Mouse (Mus musculus) CH12.LX (cell line): Measurements from ENCODE around the gene Srrm1. TPM values are rescaled to one million over a fixed set of nuclear protein-coding genes. Genes with fewer than 3 reads are reported as not detected.
A peak's percentile ranks its signal among the peaks of the same experiment; 100 is the strongest.

Experiments
- DNase-seq: peaks from one replicate; pipeline ENCODE4 v3.0.0-alpha.2; 2013; ENCODE audit errors: extremely low read depth
- H3K27ac ChIP-seq: 2 replicates; pipeline ENCODE4 v1.5.1; 2012; ENCODE audit warnings: low read depth, mild to moderate bottlenecking, control low read depth, moderate library complexity; ENCODE audit not compliant: insufficient read depth
- H3K27me3 ChIP-seq: replicated peaks from 2 replicates; pipeline ENCODE3; 2012; ENCODE audit warnings: inconsistent platforms
- H3K36me3 ChIP-seq, 2 experiments: replicated peaks in 1 of 2; 2 replicates each; pipeline versions ENCODE3 to v1.6.1; 2012; ENCODE audit warnings: inconsistent platforms in 1 of 2, low read length in 1 of 2, mild to moderate bottlenecking in 1 of 2, mixed read lengths in 1 of 2, moderate library complexity in 1 of 2; ENCODE audit not compliant: control insufficient read depth in 1 of 2, insufficient read depth in 1 of 2
- H3K4me1 ChIP-seq, 2 experiments: 2 replicates each; pipeline ENCODE4 v1.6.1; 2012; ENCODE audit warnings: inconsistent platforms in 1 of 2, moderate library complexity in 1 of 2; ENCODE audit not compliant: insufficient read depth in 2 of 2, control insufficient read depth in 1 of 2
- H3K4me2 ChIP-seq: 2 replicates; pipeline ENCODE4 v1.6.1; 2012; ENCODE audit warnings: low read depth, mild to moderate bottlenecking, control low read depth; ENCODE audit not compliant: poor library complexity, insufficient read depth, severe bottlenecking
- H3K4me3 ChIP-seq, 3 experiments: fragments of 150-350 bp in 1 of 3; sonication (generic) in 1 of 3; replicated peaks in 1 of 3; 2 replicates each; pipeline versions ENCODE3 to v1.5.1; 2011 to 2012; ENCODE audit warnings: low read depth in 2 of 3, low read length in 2 of 3, mild to moderate bottlenecking in 2 of 3, moderate library complexity in 2 of 3, control low read depth in 1 of 3, improper control_type of control experiment in 1 of 3, inconsistent platforms in 1 of 3, mixed read lengths in 1 of 3; ENCODE audit not compliant: poor library complexity in 1 of 3
- H3K79me2 ChIP-seq: replicated peaks from 2 replicates; pipeline ENCODE4 v1.6.1; 2012; ENCODE audit warnings: mild to moderate bottlenecking, moderate library complexity; ENCODE audit not compliant: control insufficient read depth, poor library complexity, insufficient read depth, severe bottlenecking; ENCODE audit errors: extremely low read depth
- H3K9ac ChIP-seq: 2 replicates; pipeline ENCODE4 v1.6.1; 2012; ENCODE audit warnings: low read depth, mild to moderate bottlenecking, control low read depth, moderate library complexity; ENCODE audit not compliant: insufficient read depth
- H3K9me3 ChIP-seq: replicated peaks from 2 replicates; pipeline ENCODE3; 2012; ENCODE audit warnings: low read length, inconsistent platforms, mixed read lengths
- BHLHE40 ChIP-seq: IDR thresholded peaks from 2 replicates; pipeline ENCODE4 v1.6.1; 2011; ENCODE audit warnings: mild to moderate bottlenecking, low read depth, low read length, improper control_type of control experiment
- CHD1 ChIP-seq: IDR thresholded peaks from 2 replicates; pipeline ENCODE4 v1.6.1; 2012; ENCODE audit warnings: low read depth, low read length, improper control_type of control experiment, inconsistent platforms
- CHD2 ChIP-seq: IDR thresholded peaks from 2 replicates; pipeline ENCODE4 v1.6.1; 2011; ENCODE audit warnings: low read length, improper control_type of control experiment
- CTCF ChIP-seq, 2 experiments: IDR thresholded peaks in 1 of 2; conservative IDR thresholded peaks in 1 of 2; 2 replicates each; pipeline ENCODE4 v1.5.1; 2011 to 2012; ENCODE audit warnings: low read depth in 2 of 2, low read length in 2 of 2, improper control_type of control experiment in 1 of 2, inconsistent platforms in 1 of 2, mild to moderate bottlenecking in 1 of 2, moderate library complexity in 1 of 2
- E2F4 ChIP-seq: IDR thresholded peaks from 2 replicates; pipeline ENCODE4 v1.6.1; 2011; ENCODE audit warnings: low read depth, low read length, improper control_type of control experiment; ENCODE audit not compliant: insufficient replicate concordance
- ELF1 ChIP-seq: IDR thresholded peaks from 2 replicates; pipeline ENCODE4 v1.6.1; 2014; ENCODE audit warnings: low read depth, mild to moderate bottlenecking, inconsistent platforms, low read length, improper control_type of control experiment
- EP300 ChIP-seq: IDR thresholded peaks from 2 replicates; pipeline ENCODE4 v1.6.1; 2011; ENCODE audit warnings: low read length, improper control_type of control experiment
- HCFC1 ChIP-seq: IDR thresholded peaks from 2 replicates; pipeline ENCODE4 v1.6.1; 2012; ENCODE audit warnings: low read depth, mild to moderate bottlenecking, inconsistent platforms, low read length, improper control_type of control experiment
- JUN ChIP-seq: IDR thresholded peaks from 2 replicates; pipeline ENCODE4 v1.6.1; 2011; ENCODE audit warnings: low read depth, mild to moderate bottlenecking, low read length, improper control_type of control experiment, moderate library complexity; ENCODE audit not compliant: insufficient read depth
- KAT2A ChIP-seq: IDR thresholded peaks from 2 replicates; pipeline ENCODE4 v1.6.1; 2012; ENCODE audit warnings: low read length, improper control_type of control experiment, inconsistent platforms; ENCODE audit not compliant: insufficient replicate concordance
- MAX ChIP-seq: IDR thresholded peaks from 2 replicates; pipeline ENCODE4 v1.6.1; 2011; ENCODE audit warnings: low read length, improper control_type of control experiment
- MEF2A ChIP-seq: IDR thresholded peaks from 2 replicates; pipeline ENCODE4 v1.6.1; 2014; ENCODE audit warnings: low read depth, mild to moderate bottlenecking, inconsistent platforms, low read length, improper control_type of control experiment, borderline replicate concordance
- MYC ChIP-seq: IDR thresholded peaks from 2 replicates; pipeline ENCODE4 v1.6.1; 2011; ENCODE audit warnings: low read depth, mild to moderate bottlenecking, improper control_type of control experiment, low read length
- PAX5 ChIP-seq: IDR thresholded peaks from 2 replicates; pipeline ENCODE4 v1.6.1; 2012; ENCODE audit warnings: low read length, inconsistent platforms, mixed read lengths
- POLR2A ChIP-seq: IDR thresholded peaks from 2 replicates; pipeline ENCODE4 v1.6.1; 2011; ENCODE audit warnings: low read depth, mild to moderate bottlenecking, improper control_type of control experiment, low read length
- RAD21 ChIP-seq: IDR thresholded peaks from 2 replicates; pipeline ENCODE4 v1.6.1; 2011; ENCODE audit warnings: low read depth, mild to moderate bottlenecking, low read length, improper control_type of control experiment, moderate library complexity
- RCOR1 ChIP-seq: conservative IDR thresholded peaks from 2 replicates; pipeline ENCODE4 v1.6.1; 2012; ENCODE audit warnings: low read depth, mild to moderate bottlenecking, inconsistent platforms, low read length, improper control_type of control experiment
- SIN3A ChIP-seq: IDR thresholded peaks from 2 replicates; pipeline ENCODE4 v1.6.1; 2012; ENCODE audit warnings: low read length, improper control_type of control experiment, inconsistent platforms
- SMC3 ChIP-seq: IDR thresholded peaks from 2 replicates; pipeline ENCODE4 v1.6.1; 2011; ENCODE audit warnings: low read depth, low read length, improper control_type of control experiment
- TBP ChIP-seq: conservative IDR thresholded peaks from 2 replicates; pipeline ENCODE4 v1.6.1; 2011; ENCODE audit warnings: low read depth, low read length, improper control_type of control experiment
- TCF12 ChIP-seq: IDR thresholded peaks from 2 replicates; pipeline ENCODE4 v1.6.1; 2014; ENCODE audit warnings: low read depth, mild to moderate bottlenecking, inconsistent platforms, low read length, improper control_type of control experiment
- UBTF ChIP-seq: IDR thresholded peaks from 2 replicates; pipeline ENCODE4 v1.6.1; 2012; ENCODE audit warnings: low read depth, mild to moderate bottlenecking, inconsistent platforms, low read length, improper control_type of control experiment, moderate library complexity
- USF1 ChIP-seq: IDR thresholded peaks from 2 replicates; pipeline ENCODE4 v1.6.1; 2014; ENCODE audit warnings: low read depth, mild to moderate bottlenecking, inconsistent platforms, low read length, improper control_type of control experiment
- USF2 ChIP-seq: conservative IDR thresholded peaks from 2 replicates; pipeline ENCODE4 v1.6.1; 2011; ENCODE audit warnings: low read depth, low read length, improper control_type of control experiment
- ZNF384 ChIP-seq: IDR thresholded peaks from 2 replicates; pipeline ENCODE4 v1.6.1; 2012; ENCODE audit warnings: low read depth, low read length, improper control_type of control experiment, inconsistent platforms
- dilution Hi-C: fragments of 300-500 bp; cut with MboI; formaldehyde crosslinking; loops from 2 replicates; pipeline ENCODE4 v1.14.3; 2020; ENCODE audit warnings: low sequenced_read_pairs; ENCODE audit not compliant: extremely low pct_unique_long_range_greater_than_20kb, extremely low pct_ligation_motif_present
- in situ Hi-C: fragments of 300-500 bp; cut with MboI; formaldehyde crosslinking; loops from 3 replicates; pipeline ENCODE4 v1.14.3; 2019; ENCODE audit warnings: low sequenced_read_pairs, low pct_ligation_motif_present, low pct_unique_long_range_greater_than_20kb, mixed read lengths
- polyA plus RNA-seq: library from polyadenylated mRNA; unstranded; fragments of >175 nt; gene quantifications from 2 replicates; pipeline ENCODE4 v1.2.1, GENCODE M21; 2012; ENCODE audit warnings: low read depth; ENCODE audit not compliant: insufficient read length
- total RNA-seq, 2 experiments: library from RNA; depleted of rRNA; stranded (reverse); fragments of 300-350 nt in 1 of 2; fragments of >200 nt in 1 of 2; gene quantifications; 2 replicates each; pipeline ENCODE4 v1.2.3; 2012 to 2014

Srrm1 gene
- total and polyA plus RNA-seq, 3 experiments: 14.2 to 180 (median 23.6) TPM

GRCm38 (mm10) chr4:135361722-135362121, 8.6 kb upstream of the Srrm1 start:
- TF ChIP-seq SIN3A (no peak), SMC3 (no peak), PAX5 (no peak), CHD2 (no peak), BHLHE40 (no peak), USF1 (no peak), MEF2A (no peak), MAX (no peak), USF2 (no peak), HCFC1 (no peak)
- H3K79me2 ChIP-seq: no peaks in the 10 kb centered on the region
- H3K4me3 ChIP-seq: no peak overlapping the region
- H3K27me3 ChIP-seq: peaks cover 27% of the 10 kb centered on the region
- no peak overlapping the region for H3K9ac ChIP-seq
- in situ Hi-C loops (no loop called here), dilution Hi-C loops (no loop called here)
- no peak for DNase-seq
- H3K27ac ChIP-seq: no peak overlapping the region
- peaks cover 0 to 6% of the 10 kb centered on the region in 2 experiments; a peak in 2 of 4 replicates for H3K4me1 ChIP-seq
- no peak overlapping the region for H3K4me2 ChIP-seq
- H3K36me3 ChIP-seq: no peaks in the 10 kb centered on the region
- H3K9me3 ChIP-seq: no peaks in the 10 kb centered on the region

- H3K9ac ChIP-seq: no peak overlapping the region; the same call in 1 of the 2 replicates
- no peaks in the 10 kb centered on the region for H3K9me3 ChIP-seq
- TF ChIP-seq POLR2A: no peak
- peak; percentile 64 to 73 for TF ChIP-seq CTCF (conservative IDR thresholded peaks at IDR 0.05 in 1 of 2, IDR thresholded peaks at IDR 0.05 in 1 of 2; ENCODE audit: low read depth in 2 of 2, low read length in 2 of 2)
- TF ChIP-seq EP300: no peak
- no peak for TF ChIP-seq MAX
- no peak for TF ChIP-seq RCOR1
- TF ChIP-seq ELF1: no peak
- TF ChIP-seq MYC: 0 out of 2 replicates have a peak, but pooled peaks have one; percentile 18
- no peak for TF ChIP-seq PAX5
- no peak for TF ChIP-seq CHD1
- TF ChIP-seq TCF12: no peak
- TF ChIP-seq TBP: no peak
- TF ChIP-seq ZNF384: peak; percentile 94
- no peak for TF ChIP-seq KAT2A
- TF ChIP-seq JUN: no peak
- peak; percentile 46 for TF ChIP-seq SMC3
- no peak for TF ChIP-seq E2F4
- TF ChIP-seq RAD21: peak; percentile 56
- TF ChIP-seq UBTF: no peak
- H3K27ac ChIP-seq: no peak overlapping the region
- DNase-seq: peak; percentile 65
- in situ Hi-C loops: no loop called here
- H3K27me3 ChIP-seq: peaks cover 16% of the 10 kb centered on the region
- peak overlapping the region; percentile 55; the same call in 1 of the 2 replicates for H3K4me2 ChIP-seq
- H3K79me2 ChIP-seq: no peaks in the 10 kb centered on the region
- dilution Hi-C loops: no loop called here
- peaks cover 4 to 7% of the 10 kb centered on the region in 2 experiments; a peak in 3 of 4 replicates for H3K4me1 ChIP-seq
- H3K36me3 ChIP-seq: no peaks in the 10 kb centered on the region
- H3K4me3 ChIP-seq: no peak overlapping the region
These were observed 5.6 kb upstream of the Srrm1 start for GRCm38 (mm10) chr4:135358736-135359135.
